Mouse (Mus musculus): ENCODE measurements around the gene Plk3. TPM values are rescaled to one million over a fixed set of nuclear protein-coding genes. Genes with fewer than 3 reads are reported as not detected.
A peak's percentile ranks its signal among the peaks of the same experiment; 100 is the strongest.

Plk3 gene
- total RNA-seq, 2 experiments from 2014 or later, result 8.7 to 9.2 TPM

GRCm38 (mm10) chr4:117120445-117121414 lies 13.0 kb downstream of the Plk3 start:
- DNase-seq (ENCODE audit: low spot score in 2 of 2), result peak; percentile 94 to 97

- no peak for DNase-seq (ENCODE audit: low spot score in 2 of 2)
Observed at GRCm38 (mm10) chr4:117120052-117120444, 13.7 kb downstream of the Plk3 start.

- no peak for DNase-seq (ENCODE audit: low spot score in 2 of 2)
Observed at GRCm38 (mm10) chr4:117119636-117120035, 14.1 kb downstream of the Plk3 start.

GRCm38 (mm10) chr4:117117931-117118330 lies 15.8 kb downstream of the Plk3 start:
- DNase-seq (ENCODE audit: low spot score in 2 of 2), result no peak

DNA sequence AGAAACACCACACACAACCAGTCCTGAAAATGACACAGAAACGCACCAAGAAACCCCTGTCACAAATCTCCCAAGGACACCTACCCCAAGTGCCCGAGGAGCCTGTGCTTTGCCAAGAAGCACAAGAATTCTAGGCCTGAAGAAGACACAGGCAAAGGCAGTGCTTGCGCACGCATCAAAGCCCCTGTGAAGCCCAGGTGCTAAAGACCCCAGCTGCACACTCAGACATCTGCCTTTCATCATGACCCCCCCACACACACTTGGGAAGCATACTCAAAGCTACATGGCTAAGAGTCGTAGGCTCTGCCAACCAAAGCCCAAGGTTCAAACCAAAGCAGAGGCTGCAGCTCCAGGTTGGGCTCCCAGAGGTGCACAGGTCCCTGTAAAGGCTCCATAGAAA lies 18.2 kb downstream of the Plk3 start:
- no peak for DNase-seq (ENCODE audit: low spot score in 2 of 2)

DNA sequence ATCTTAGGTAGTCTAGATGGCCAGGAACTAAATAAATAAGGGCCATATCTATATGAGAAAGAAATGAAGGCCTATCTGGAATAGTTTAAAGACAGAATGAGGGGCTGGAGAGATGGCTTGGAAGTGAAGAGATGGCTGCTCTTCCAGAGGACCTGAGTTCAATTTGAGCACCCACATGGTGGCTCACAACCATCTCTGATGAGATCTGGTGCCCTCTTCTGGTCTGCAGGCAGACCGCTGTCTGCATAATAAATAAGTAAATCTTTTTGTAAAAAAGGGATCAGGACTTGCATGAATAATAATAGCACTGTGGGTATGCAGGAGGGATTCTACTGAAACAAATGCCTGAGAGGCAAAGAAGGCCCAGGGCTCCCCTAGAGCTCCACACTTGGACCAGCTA lies 20.5 kb downstream of the Plk3 start:
- DNase-seq (ENCODE audit: low spot score in 2 of 2), result no peak

DNA sequence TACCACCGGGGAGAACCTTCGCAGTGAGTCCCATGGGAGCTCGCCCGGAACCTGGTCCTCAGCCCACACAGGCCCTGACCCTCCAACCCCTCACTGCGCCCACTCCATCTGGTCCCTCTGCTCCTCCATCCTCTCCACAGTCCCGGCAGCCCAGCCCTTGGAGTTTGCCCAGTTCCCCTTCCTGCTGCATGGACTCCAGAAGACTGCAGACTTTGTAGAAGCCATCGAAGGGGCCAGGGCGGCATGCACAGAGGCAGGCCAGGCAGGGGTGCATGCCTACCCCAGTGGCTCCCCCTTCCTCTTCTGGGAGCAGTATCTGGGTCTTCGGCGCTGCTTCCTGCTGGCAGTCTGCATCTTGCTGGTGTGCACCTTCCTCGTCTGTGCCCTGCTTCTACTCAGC lies 22.8 kb downstream of the Plk3 start:
- no peak for DNase-seq (ENCODE audit: low spot score in 2 of 2)

DNA sequence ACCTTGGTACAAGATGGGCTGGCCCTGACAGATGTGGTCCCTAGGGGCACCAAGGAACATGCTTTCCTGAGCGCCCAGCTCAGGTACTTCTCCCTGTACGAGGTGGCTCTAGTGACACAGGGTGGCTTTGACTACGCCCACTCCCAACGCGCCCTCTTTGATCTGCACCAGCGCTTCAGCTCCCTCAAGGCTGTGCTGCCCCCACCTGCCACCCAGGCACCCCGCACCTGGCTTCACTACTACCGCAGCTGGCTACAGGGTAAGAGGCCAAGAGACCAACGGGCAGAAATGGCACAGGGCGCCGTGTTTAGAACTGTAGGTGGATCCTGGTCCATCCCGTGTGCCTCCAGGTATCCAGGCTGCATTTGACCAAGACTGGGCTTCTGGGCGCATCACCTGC lies 23.5 kb downstream of the Plk3 start:
- no peak for DNase-seq (ENCODE audit: low spot score in 2 of 2)

DNA sequence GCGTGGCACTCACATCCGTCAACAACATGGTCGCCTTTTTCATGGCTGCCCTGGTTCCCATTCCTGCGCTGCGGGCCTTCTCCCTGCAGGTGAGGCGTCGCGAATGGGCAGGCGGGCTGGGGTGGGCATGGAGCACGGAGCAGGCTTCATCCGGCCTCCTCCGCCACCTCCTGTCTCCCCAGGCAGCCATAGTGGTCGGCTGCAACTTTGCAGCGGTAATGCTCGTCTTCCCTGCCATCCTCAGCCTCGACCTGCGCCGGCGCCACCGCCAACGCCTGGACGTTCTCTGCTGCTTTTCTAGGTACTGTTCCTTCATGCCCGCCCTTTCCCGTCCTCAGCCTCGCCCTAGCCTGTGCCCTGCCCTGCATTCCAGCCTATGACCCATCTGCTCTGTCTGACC lies 24.4 kb downstream of the Plk3 start:
- DNase-seq (ENCODE audit: low spot score in 2 of 2), result no peak

- no peak for DNase-seq (ENCODE audit: low spot score in 2 of 2)
Observed at GRCm38 (mm10) chr4:117108524-117108849, 25.3 kb downstream of the Plk3 start.

- DNase-seq (ENCODE audit: low spot score in 2 of 2), result no peak
Observed at GRCm38 (mm10) chr4:117107813-117108523, 25.8 kb downstream of the Plk3 start.

DNA sequence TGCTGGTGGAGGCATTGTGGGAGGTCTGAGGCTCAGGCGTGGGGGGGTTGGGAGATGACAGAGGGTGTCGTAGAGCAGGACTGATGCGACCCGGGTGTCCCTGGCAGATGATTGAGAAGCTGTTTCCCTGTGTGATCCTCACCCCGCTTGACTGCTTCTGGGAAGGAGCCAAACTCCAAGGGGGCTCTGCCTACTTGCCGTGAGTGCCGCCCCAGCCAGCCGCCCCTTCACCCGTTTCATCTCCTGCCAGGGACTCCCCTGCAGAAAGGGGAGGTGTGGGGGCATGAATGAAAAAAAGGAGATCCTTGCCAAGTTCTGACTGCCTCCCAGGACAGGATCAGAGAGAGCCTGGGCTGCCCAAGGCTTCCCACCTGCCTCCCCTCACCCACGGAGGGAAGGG lies 28.6 kb downstream of the Plk3 start:
- DNase-seq (ENCODE audit: low spot score in 2 of 2), result no peak

DNA sequence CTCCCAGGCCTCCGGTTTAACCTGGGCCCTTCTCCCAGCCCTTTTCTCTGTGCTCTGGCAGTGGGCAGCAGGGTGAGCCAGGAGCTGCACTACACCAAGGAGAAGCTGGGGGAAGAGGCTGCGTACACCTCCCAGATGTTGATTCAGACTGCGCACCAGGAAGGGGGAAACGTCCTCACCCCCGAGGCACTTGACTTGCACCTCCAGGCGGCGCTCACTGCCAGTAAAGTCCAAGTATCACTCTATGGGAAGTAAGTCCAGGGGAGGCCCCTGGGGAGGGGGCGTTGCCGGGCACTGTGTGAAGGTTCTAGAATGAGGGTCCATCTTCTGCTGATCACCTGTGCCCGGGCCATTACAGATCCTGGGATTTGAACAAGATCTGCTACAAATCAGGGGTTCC lies 29.1 kb downstream of the Plk3 start:
- DNase-seq (ENCODE audit: low spot score in 2 of 2), result no peak

- no peak for DNase-seq (ENCODE audit: low spot score in 2 of 2)
Observed at GRCm38 (mm10) chr4:117101218-117101617, 32.5 kb downstream of the Plk3 start.

- no peak for DNase-seq (ENCODE audit: low spot score in 2 of 2)
Observed at GRCm38 (mm10) chr4:117100036-117100435, 33.7 kb downstream of the Plk3 start.

DNA sequence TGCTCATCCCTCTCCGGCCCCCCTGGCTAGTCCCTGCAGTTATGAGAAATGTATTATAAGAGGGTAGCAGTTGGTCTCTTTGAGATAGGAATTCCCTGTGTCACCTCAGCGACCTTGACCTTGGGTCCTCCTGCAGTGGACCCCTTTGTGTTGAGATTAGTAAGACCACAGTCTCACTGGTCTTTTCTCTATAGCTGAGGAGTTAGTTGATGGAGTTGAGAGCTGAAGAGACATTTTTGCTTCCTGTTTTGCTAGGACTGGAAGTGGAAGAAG lies 35.1 kb downstream of the Plk3 start:
- no peak for DNase-seq (ENCODE audit: low spot score in 2 of 2)

GRCm38 (mm10) chr4:117097969-117098763 lies 35.6 kb downstream of the Plk3 start:
- DNase-seq (ENCODE audit: low spot score in 2 of 2), result no peak

DNA sequence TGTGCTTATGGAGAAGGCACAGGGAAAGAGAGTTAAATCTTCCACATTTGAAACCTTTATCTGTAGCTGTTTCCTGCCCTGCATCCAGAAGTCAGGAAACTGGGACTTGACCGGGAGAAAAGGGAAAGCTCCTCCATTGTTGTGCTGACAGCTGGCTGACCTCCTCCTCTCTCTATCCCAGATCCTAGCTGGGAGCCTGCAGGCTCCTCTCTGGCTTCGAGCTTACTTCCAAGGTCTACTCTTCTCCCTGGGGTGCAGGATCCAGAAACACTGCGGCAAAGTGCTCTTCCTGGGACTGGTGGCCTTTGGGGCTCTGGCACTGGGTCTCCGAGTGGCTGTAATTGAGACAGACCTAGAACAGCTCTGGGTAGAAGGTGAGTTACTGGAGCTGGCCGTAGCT lies 37.1 kb downstream of the Plk3 start:
- no peak for DNase-seq (ENCODE audit: low spot score in 2 of 2)

GRCm38 (mm10) chr4:117095551-117096452 lies 38.0 kb downstream of the Plk3 start, which contains the start of gene Ptch2:
Ptch2 (plus strand) TSS chr4:117096075.
- peak in 1 of 2 experiments; percentile 31 for DNase-seq (ENCODE audit: low spot score in 2 of 2)

GRCm38 (mm10) chr4:117094626-117095361 lies 39.0 kb downstream of the Plk3 start:
- no peak for DNase-seq (ENCODE audit: low spot score in 2 of 2)

Data from layer of hippocampus, adult 18-20 months (tissue).